Mouse (Mus musculus): ENCODE data around the gene Creb5.

The Creb5 gene

DNA sequence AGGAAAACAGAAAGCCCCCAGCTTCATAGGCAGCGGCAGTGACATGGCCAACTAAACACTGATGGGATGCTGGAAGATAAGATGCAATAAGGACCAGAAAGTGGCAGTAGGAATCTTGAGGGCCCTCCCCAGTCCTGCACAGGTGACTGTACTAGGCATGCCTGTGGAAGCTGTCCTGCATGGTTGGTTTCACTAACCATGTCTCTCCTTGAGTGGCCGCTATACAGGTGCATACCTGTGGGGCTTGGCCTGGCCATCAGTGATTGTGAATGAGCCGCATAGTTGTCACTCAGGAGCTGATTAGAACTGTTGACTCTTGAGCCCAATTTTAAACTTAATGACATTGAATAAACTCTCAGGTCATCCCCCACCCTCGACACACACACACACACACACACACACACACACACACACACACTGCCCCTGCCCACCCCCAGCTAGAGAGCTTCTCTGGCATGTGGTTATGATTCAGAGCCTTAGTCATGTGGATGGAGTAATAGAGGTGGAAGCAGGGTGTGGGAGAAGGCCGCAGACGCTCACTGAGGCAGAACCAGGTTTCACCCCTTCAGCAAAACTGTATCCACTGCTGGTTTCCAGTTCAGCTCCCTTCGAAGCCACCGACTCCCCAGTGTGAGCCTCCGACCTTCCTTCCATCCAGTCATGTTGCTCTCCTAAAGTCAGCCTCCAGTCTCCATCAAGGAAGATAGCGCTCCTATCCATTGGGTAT, 419.7 kb downstream of the Creb5 start:
- DNase-seq (ENCODE audit: low spot score), result no peak

GRCm38 (mm10) chr6:53707795-53708194, 420.7 kb downstream of the Creb5 start:
- DNase-seq (ENCODE audit: low spot score), result no peak

DNA sequence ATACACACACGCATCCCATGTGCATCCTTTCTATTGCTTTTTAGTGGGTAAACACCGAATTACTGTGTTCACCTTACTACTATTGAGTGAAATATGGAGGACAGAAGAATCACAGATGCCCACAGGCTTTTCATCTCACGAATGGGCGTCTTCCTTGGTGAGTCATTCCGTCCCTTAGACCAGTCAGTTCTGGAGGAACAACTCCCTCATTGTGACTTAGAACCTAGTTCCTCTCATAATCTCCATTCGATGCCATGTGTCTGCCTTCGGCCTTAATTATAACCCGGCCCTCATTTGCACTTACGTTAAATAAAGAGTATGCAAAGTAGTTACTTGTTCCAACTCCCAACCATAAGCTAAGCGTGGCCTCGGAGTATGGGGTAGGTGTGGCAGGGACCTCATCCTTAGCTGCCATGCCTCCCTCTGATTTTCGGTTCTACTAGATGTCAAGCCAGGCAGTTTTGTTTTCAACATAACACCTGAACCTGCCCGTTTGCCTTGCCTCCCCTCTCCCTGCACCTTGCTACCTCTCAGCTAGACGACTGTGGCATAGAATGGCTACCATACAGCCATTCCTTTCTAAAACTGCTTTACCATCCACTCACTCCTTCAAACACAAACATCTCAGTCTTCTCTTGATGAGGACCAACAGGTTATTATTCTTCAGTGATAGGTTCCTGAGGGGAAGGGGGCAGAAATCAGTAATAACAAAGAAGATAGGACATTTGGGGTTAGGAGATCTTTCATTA, 422.8 kb downstream of the Creb5 start:
- DNase-seq (ENCODE audit: low spot score), result no peak

GRCm38 (mm10) chr6:53710560-53710959, 423.5 kb downstream of the Creb5 start:
- no peak for DNase-seq (ENCODE audit: low spot score)

DNA sequence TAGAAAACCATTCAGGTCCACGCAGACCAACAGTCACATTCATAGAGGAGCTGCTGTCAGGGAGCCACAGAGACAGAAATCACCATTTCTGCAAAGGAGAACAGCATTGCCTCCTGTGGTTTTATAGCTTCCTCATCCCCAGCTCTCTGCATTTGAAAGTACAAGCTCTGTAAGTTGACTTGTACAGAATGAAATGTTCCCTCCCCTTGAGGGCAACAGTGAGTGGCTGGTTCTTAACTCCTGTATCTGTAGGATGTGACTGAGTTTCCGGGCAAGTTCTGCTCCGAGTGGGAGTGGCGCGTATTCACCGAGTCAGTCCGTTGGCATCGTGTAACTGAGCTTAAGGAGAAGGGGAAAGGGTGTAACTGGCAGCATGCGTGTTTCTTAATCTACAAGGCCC, 426.1 kb downstream of the Creb5 start:
- no peak for DNase-seq (ENCODE audit: low spot score)

DNA sequence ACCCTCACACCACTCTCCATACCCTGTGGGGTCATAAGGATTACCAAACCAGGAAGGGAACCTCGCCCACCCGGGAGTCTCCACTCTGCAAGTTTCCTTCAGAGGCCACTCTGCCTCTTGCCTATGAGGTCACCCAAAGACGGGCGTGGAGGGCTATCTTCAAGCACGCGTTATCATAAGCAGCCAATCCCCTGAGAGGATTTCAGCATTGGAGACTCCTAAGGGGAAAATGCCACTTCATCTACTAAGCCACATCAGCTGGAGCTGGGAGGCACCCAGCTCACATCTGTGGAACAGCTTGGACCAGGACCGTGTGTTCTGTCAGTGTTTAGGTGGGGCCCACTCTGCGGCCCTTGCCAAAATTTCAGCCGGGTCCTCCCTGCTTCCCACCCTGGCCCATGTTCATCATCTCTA, 427.8 kb downstream of the Creb5 start:
- no peak for DNase-seq (ENCODE audit: low spot score)

DNA sequence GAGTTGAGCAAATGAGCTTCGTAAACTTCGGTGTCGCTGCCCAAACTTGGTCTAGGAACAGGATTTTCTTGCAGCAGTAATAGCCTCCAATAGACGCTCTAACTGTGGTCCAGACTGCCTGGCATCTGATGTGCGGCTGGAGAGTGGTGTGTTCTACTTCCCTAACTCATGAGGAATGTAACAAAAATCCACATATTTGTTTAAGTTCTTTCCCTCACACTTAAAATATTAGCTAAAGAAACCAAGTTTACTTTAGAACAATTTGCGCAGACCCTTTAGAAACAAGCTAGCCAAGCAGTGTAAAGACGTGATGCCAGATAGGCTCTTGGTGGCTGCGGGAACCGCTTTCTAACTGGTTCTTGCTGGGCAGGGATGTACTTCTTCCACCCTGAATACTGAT, 428.9 kb downstream of the Creb5 start:
- no peak for DNase-seq (ENCODE audit: low spot score)

DNA sequence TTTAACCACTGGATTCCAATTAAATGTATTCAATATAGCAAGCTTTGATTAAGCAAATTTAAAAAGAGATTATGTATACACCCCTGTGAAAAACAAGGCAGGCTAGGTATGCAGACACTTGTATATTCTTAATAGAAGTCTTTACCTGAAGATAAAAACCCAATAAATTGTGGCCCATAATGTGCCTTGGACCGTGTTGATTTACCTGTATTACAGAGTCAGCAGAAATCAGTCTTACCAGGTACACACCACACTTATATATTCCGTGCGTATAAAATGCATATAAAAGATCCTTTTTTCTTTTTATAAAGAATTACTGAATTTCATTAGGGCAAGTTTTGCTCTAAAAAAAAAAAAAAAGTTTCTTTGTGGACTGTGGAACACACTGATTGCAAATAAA, 432.9 kb downstream of the Creb5 start:
- DNase-seq (ENCODE audit: low spot score), result no peak

GRCm38 (mm10) chr6:53721595-53721994, 434.5 kb downstream of the Creb5 start:
- DNase-seq (ENCODE audit: low spot score), result peak; percentile 37

DNA sequence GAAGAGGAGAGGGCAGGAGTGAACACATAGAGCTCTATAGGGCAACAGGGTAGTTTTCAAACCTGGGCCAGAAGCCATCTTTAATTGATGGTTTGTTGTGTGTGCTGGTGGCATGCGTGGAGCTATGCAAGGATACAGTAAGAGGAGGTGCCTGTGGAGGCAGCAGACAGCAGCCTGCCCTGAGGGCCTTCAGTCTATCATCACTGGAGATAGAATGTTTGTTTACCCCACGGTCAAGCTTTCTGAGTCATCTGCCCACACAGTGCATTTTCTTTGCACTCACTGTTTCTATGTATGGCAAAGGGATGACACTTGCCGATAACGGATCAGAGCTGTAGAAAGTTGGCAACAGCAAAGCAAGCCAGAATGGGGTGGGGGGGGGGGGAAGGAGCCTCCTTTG, 435.6 kb downstream of the Creb5 start:
- no peak for DNase-seq (ENCODE audit: low spot score)

- DNase-seq (ENCODE audit: low spot score), result no peak
Observed at GRCm38 (mm10) chr6:53730487-53730886, 443.4 kb downstream of the Creb5 start.

DNA sequence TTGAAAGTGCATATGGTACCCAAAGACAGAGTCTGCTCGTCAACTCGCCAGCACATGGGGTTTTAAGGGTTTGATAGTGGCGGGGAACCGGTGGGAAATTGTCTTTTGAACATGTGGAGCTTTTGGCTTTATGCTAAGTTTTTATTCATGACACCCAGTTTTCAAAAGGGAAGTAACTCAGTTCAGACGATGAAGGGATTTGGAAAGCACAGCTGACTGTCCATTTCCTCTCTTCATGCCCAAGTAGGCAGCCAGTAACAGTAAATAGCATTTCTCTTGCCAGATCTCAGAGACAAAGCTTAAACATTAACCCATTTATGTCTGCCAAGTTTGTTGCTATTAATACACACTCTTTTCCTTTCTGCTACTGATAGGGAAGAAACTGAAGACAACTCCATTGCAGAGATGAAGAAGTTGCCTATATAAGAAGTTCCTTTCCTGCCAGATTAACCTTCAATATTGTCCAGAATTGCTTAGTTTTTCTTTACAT, 444.0 kb downstream of the Creb5 start:
- DNase-seq (ENCODE audit: low spot score), result no peak

- no peak for DNase-seq (ENCODE audit: low spot score)
Observed at GRCm38 (mm10) chr6:53733546-53733945, 446.5 kb downstream of the Creb5 start.

GRCm38 (mm10) chr6:53733999-53734398, 446.9 kb downstream of the Creb5 start:
- DNase-seq (ENCODE audit: low spot score), result no peak

DNA sequence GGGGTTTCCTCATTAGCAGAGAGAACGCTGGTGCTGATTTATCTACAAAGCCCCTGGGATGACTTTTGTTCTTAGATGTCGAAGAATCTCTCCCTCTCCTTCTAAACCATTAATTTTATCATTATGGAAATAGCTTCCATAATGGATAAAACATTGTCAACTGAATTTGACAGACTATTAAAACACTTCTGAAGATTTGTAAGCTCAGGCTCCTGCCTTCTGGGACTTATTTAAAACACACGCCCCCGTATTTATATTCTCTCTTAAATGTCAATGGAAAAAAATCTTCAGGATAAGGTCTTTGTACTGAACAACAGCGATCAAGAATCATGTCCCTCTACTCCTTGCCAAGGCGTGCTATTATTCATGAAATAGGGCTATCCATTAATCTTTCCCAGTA, 448.6 kb downstream of the Creb5 start:
- no peak for DNase-seq (ENCODE audit: low spot score)

- DNase-seq (ENCODE audit: low spot score), result no peak
Observed at GRCm38 (mm10) chr6:53738206-53738605, 451.1 kb downstream of the Creb5 start.

DNA sequence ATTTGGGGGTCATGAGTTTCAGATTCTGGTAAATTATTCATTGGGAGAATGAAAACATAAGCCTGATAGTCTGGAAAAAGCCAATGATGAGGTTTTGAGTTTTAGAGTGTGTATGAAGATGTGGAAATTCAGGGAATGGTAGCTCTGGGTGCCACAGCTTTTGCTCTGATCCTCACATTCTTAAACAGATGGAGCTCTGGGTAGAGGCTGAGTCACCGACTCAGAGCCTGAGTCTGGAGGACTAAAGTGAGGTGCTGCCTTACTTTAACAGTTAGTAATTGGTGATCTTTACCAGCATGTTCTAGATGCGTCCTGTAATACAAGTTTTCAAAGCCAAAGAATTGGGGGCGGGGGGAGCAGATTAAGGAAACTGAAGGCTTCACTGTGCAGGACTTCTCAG, 454.2 kb downstream of the Creb5 start:
- DNase-seq (ENCODE audit: low spot score), result no peak
